Mouse (Mus musculus) fat pad, adult 2 months (tissue): Measurements from ENCODE around the gene Zfp109.

ENCODE experiments used
- DNase-seq: peaks from one replicate; pipeline ENCODE4 v3.0.0-alpha.2; 2011; ENCODE audit warnings: low read depth, low spot score; ENCODE audit errors: extremely low read depth

The Zfp109 gene

GRCm38 (mm10) chr7:24208282-24208886, 29.0 kb downstream of the Zfp109 start:
- no peak for DNase-seq

GRCm38 (mm10) chr7:24207488-24208261, 29.7 kb downstream of the Zfp109 start:
- peak; percentile 25 for DNase-seq

GRCm38 (mm10) chr7:24196961-24197360, 40.4 kb downstream of the Zfp109 start:
- no peak for DNase-seq

- DNase-seq, result no peak
Observed at GRCm38 (mm10) chr7:24193157-24193556, 44.2 kb downstream of the Zfp109 start.

GRCm38 (mm10) chr7:24191361-24191760, 46.0 kb downstream of the Zfp109 start:
- DNase-seq, result no peak

- no peak for DNase-seq
Observed at GRCm38 (mm10) chr7:24189571-24189944, 47.8 kb downstream of the Zfp109 start.

- no peak for DNase-seq
Observed at GRCm38 (mm10) chr7:24188901-24189570, 48.3 kb downstream of the Zfp109 start.

- no peak for DNase-seq
Observed at GRCm38 (mm10) chr7:24187611-24188010, 49.7 kb downstream of the Zfp109 start.
